In the genomic region with DNA sequence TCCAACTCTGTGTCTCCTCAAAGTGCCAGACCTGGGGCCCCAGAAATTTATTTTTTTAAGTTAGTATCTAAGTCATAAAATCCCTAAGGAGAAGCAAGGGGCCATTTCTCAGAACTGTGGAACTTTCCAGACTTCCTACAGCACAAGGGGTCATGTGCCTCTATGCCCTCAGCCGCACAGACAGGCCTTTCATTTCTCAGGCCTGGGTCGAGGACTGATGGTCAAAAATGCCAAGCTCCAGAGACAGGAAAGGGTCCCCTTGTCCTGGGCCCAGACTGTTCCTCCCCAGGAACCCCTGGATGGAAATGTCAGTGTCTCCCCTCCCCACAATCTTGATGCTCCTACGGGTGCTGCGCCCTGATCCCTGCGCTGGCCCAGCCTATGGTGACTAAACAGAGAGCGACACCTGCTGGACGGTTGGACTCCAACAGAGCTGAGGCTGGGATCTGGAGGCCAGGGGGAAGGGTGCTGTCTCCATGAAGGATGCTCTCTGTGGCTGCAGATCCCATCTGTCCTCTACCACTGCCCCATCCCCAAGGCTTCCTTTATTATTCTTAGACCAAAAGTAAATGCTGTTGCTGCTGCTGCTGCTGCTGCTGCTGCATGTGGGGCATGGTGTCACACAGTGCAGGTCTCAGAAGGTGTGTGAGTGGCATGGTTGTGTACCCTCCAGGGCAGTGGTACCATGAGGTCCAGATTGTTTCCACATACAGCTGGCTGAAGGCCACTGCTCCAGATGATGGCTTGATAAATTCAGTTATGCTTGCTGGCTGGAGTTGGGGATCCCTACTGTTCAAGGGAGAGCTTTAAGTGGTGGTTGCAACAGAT, we compare ENCODE assay signal across 8 mouse cellular contexts. TPM values are rescaled to one million over a fixed set of nuclear protein-coding genes. Genes with fewer than 3 reads are reported as not detected.
DNase-seq lines count a peak whose midpoint lies in the region; ATAC-seq and TF ChIP-seq lines count a peak whose summit lies in the region.

No protein-coding gene starts in this region.

- H3K27ac ChIP-seq in ES-Bruce4 (ENCODE audit: insufficient read depth, low read length), result no peak overlapping the region
- no peak overlapping the region for H3K27ac ChIP-seq in lung, postnatal 0 days (ENCODE audit: low read length)

- H3K9ac ChIP-seq in ES-Bruce4 (ENCODE audit: low read depth, poor library complexity, severe bottlenecking), result no peak overlapping the region
- H3K9ac ChIP-seq in lung, postnatal 0 days (replicated peaks; ENCODE audit: low read depth), result no peak overlapping the region

- TF ChIP-seq CTCF in ES-Bruce4 (IDR thresholded peaks at IDR 0.05; ENCODE audit: low read depth, low read length), result peak; percentile 96
- peak; percentile 88 for TF ChIP-seq CTCF in lung, postnatal 0 days (IDR thresholded peaks at IDR 0.05)

- H3K36me3 ChIP-seq in ES-Bruce4 (ENCODE audit: control insufficient read depth, insufficient read depth, low read length, poor library complexity, severe bottlenecking), result no peaks in the 10 kb centered on the region
- no peaks in the 10 kb centered on the region for H3K36me3 ChIP-seq in lung, postnatal 0 days (ENCODE audit: insufficient read depth, low read length)

- H3K4me2 ChIP-seq in lung, postnatal 0 days (replicated peaks; ENCODE audit: low read depth, low read length), result no peak overlapping the region

- intact Hi-C loops in heart, postnatal 36 days (cut with DNase I), result loop anchor here (1.0 to 10.0 kb wide), 2 partner anchors 156 to 286 kb away; no protein-coding TSS in a partner anchor

- no peaks in the 10 kb centered on the region for H3K4me1 ChIP-seq in ES-Bruce4 (ENCODE audit: control insufficient read depth, insufficient read depth, low read length)
- no peaks in the 10 kb centered on the region for H3K4me1 ChIP-seq in lung, postnatal 0 days (ENCODE audit: insufficient read depth, low read depth, low read length)

- TF ChIP-seq POLR2A in ES-Bruce4 (IDR thresholded peaks at IDR 0.05; ENCODE audit: insufficient read depth, low read length), result no peak

- no peak for TF ChIP-seq EP300 in ES-Bruce4 (IDR thresholded peaks at IDR 0.05; ENCODE audit: insufficient read depth, low read depth, low read length)
- TF ChIP-seq EP300 in lung, postnatal 0 days (IDR thresholded peaks at IDR 0.05), result no peak

- H3K27me3 ChIP-seq in ES-Bruce4 (ENCODE audit: control insufficient read depth, insufficient read depth, low read length, poor library complexity, severe bottlenecking), result no peaks in the 10 kb centered on the region
- H3K27me3 ChIP-seq in lung, postnatal 0 days (replicated peaks; ENCODE audit: insufficient read depth, low read length), result no peaks in the 10 kb centered on the region

- H3K4me3 ChIP-seq in ES-Bruce4 (ENCODE audit: low read depth, low read length), result no peak overlapping the region
- no peak overlapping the region for H3K4me3 ChIP-seq in lung, postnatal 0 days (ENCODE audit: low read depth, low read length)

- ATAC-seq in lung, postnatal 0 days, result 0 out of 2 replicates have a peak, but pooled peaks have one; percentile 44

- H3K9me3 ChIP-seq in ES-Bruce4 (replicated peaks; ENCODE audit: control insufficient read depth, insufficient read depth, low read length, poor library complexity, severe bottlenecking), result no peaks in the 10 kb centered on the region
- H3K9me3 ChIP-seq in lung, postnatal 0 days (ENCODE audit: low read length), result no peaks in the 10 kb centered on the region

- peak; percentile 76 for DNase-seq in brain, adult 2 months (ENCODE audit: low read depth, low spot score)
- peak; percentile 32 for DNase-seq in fibroblast of lung, adult 2 months (ENCODE audit: low read depth)
- peak; percentile 62 to 74 for DNase-seq in heart, postnatal 36 days
- peak; percentile 24 to 81 for DNase-seq in layer of hippocampus, adult 18-20 months (ENCODE audit: low spot score in 2 of 2)
- peak; percentile 64 for DNase-seq in lung, postnatal 0 days (ENCODE audit: low spot score)
- peak; percentile 88 for DNase-seq in retina, embryonic 14.5 days (ENCODE audit: low spot score)
- DNase-seq in urinary bladder, adult 2 months (ENCODE audit: low spot score), result peak; percentile 46

- WGBS in lung, postnatal 0 days, result 18% methylated on average over 7 of the region's 7 CpGs

RNA-seq across cellular contexts. Expression of a gene that starts 27.5 kb away (rescaled TPM):
- 2.0 TPM in 2 replicates for polyA plus RNA-seq in ES-Bruce4 (2011; ENCODE audit: insufficient read depth, insufficient read length, low read depth, missing spikeins)
- total RNA-seq in heart, postnatal 36 days (2021), result under 1 TPM; 0.14 to 0.19 TPM
- 1 to 10 TPM; 2.7 to 2.8 TPM for total RNA-seq in layer of hippocampus, adult 18-20 months (2021)
- polyA plus RNA-seq in lung, postnatal 0 days (2015; fragmentation: Nextera tagmentation; extraction: Ambion mirVana), result 0.12 TPM in 1 of 2 replicates, not detected in the other
- not detected in 2 replicates for polyA plus RNA-seq in urinary bladder, adult 2 months (2012; rRNA removed)

RNA-seq across cellular contexts. Expression of a gene that starts 50.0 kb away (rescaled TPM):
- 0.56 and 1.7 TPM in 2 replicates for polyA plus RNA-seq in ES-Bruce4 (2011; ENCODE audit: insufficient read depth, insufficient read length, low read depth, missing spikeins)
- under 1 TPM in 1 of 2 experiments, not detected in 1; 0.33 TPM for total RNA-seq in heart, postnatal 36 days (2021)
- 1 to 10 TPM; 1.3 to 1.4 TPM for total RNA-seq in layer of hippocampus, adult 18-20 months (2021)
- 0.17 TPM in 1 of 2 replicates, not detected in the other for polyA plus RNA-seq in lung, postnatal 0 days (2015; fragmentation: Nextera tagmentation; extraction: Ambion mirVana)
- polyA plus RNA-seq in urinary bladder, adult 2 months (2012; rRNA removed), result 0.44 and 0.69 TPM in 2 replicates

Comparison
In these comparisons a context has a peak if more than half of its experiments do, and no peak if none do; other contexts are left out.
1. DNase-seq: peak in every context shown above with its lines; median percentile 88 in retina, embryonic 14.5 days; 76 in brain, adult 2 months; 68 in heart, postnatal 36 days; 64 in lung, postnatal 0 days; 52 in layer of hippocampus, adult 18-20 months; 46 in urinary bladder, adult 2 months; 32 in fibroblast of lung, adult 2 months.